Mouse (Mus musculus): ENCODE results near the gene D230025D16Rik. TPM values are rescaled to one million over a fixed set of nuclear protein-coding genes. Genes with fewer than 3 reads are reported as not detected.
"Not testable (repeated sequence)": the region's sequence is repeated elsewhere in the genome, so short reads cannot be mapped to it uniquely, and the experiment has no call there.

The D230025D16Rik gene
- total RNA-seq (2017), result 15.1 and 15.7 TPM in 2 replicates

GRCm38 (mm10) chr8:105224413-105225271, at the start of gene D230025D16Rik:
Gene D230025D16Rik (plus strand): TSS chr8:105225145.
- ATAC-seq (replicated peaks in 1 of 2; ENCODE audit: insufficient read depth in 1 of 2, low FRiP score in 2 of 2, low TSS enrichment in 1 of 2, low read depth in 1 of 2, poor library complexity in 2 of 2, severe bottlenecking in 2 of 2), result peak; percentile 94 to 96

GRCm38 (mm10) chr8:105175287-105175686, 49.7 kb upstream of the D230025D16Rik start:
- not testable (repeated sequence) for ATAC-seq (replicated peaks in 1 of 2; ENCODE audit: insufficient read depth in 1 of 2, low FRiP score in 2 of 2, low TSS enrichment in 1 of 2, low read depth in 1 of 2, poor library complexity in 2 of 2, severe bottlenecking in 2 of 2)

DNA sequence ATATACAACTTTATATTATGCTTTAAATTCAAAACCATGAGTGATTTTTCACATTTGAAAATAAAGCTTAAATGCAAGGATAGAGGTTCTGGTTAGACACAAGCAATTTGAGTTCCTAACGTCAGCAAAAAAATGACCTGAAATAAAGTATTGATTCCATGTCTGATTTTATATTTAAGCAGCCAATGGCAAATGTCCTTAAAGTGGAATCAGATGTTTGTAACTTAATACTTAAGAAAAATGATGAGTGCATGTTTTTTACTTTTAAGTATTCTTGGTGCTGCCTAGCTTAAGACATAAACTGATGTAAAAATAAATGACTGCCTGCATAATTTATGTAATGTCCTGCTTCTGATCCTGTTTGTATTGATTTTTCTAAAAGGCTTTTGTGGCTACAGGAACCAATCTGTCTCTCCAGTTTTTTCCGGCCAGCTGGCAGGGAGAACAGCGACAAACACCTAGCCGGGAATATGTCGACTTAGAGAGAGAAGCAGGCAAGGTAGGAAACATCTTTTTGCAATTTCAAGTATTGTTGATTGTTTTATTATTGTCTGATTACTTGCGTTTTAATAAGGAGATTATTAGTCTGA, 46.6 kb upstream of the D230025D16Rik start:
- ATAC-seq (replicated peaks in 1 of 2; ENCODE audit: insufficient read depth in 1 of 2, low FRiP score in 2 of 2, low TSS enrichment in 1 of 2, low read depth in 1 of 2, poor library complexity in 2 of 2, severe bottlenecking in 2 of 2), result no peak

DNA sequence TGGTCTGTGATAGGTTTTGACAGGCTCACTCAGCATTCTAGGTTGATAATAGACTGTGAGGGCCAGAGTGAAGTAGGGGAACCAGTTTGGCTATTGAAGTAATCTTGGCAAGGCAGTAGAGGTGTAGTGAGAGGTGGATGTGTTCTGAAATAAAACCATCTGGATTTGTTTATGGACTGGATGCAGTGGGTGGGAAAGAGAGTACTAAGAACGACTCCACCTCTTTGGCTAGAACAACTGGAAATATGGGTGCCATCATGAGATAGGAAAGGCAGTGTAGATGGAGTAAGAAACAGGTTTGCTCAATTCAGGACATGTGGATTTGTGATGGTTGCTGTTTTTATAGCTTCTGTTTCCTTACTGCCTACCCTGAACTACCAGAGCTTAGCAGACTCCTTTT, 42.7 kb upstream of the D230025D16Rik start:
- no peak for ATAC-seq (replicated peaks in 1 of 2; ENCODE audit: insufficient read depth in 1 of 2, low FRiP score in 2 of 2, low TSS enrichment in 1 of 2, low read depth in 1 of 2, poor library complexity in 2 of 2, severe bottlenecking in 2 of 2)

DNA sequence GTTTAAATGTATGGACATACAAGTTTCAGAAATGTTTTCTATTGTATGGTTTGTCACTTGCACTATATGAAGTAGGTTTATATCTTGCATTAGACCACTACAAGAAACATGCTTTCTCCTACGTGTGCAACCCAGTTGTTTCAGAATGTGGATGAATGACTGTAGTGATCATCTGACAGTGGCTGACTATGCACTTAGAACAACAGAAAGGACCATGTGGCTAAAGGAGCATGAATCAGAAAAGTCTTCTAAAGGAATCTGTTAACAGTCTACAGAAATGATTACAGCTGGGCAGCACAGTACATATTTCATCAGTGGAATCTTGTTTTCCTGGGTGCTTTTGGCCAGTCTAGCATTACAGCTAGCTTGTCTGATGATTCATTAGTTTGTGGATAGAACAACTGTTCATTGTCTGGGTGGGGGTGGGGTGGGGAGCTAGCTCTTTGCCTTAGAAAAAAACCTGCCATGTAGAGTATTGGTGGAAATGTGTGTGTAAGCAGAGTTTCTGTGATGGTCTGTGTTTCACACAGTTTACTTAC, 38.4 kb upstream of the D230025D16Rik start:
- no peak for ATAC-seq (replicated peaks in 1 of 2; ENCODE audit: insufficient read depth in 1 of 2, low FRiP score in 2 of 2, low TSS enrichment in 1 of 2, low read depth in 1 of 2, poor library complexity in 2 of 2, severe bottlenecking in 2 of 2)

- ATAC-seq (replicated peaks in 1 of 2; ENCODE audit: insufficient read depth in 1 of 2, low FRiP score in 2 of 2, low TSS enrichment in 1 of 2, low read depth in 1 of 2, poor library complexity in 2 of 2, severe bottlenecking in 2 of 2), result no peak
These were observed 32.8 kb upstream of the D230025D16Rik start for GRCm38 (mm10) chr8:105192182-105192581.

DNA sequence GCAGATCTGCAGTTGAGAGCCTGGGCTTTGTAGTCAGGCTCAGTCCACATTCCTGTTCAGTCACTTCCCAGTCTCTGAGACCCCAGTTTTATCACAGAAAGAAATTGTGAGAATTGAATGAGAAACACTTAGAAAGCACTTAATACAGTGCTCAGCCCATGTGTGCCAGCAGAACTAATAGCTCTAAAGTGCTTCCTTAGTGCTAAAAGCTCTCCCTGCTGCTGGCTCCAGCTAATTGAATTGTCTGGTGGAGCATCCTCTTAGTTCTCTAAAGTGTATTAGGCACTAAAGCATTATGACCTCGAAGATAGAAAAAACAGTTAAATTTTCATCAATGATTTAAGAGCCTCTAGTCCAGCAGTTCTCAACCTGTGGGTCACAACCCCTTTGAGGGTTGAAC, 19.2 kb upstream of the D230025D16Rik start:
- ATAC-seq (replicated peaks in 1 of 2; ENCODE audit: insufficient read depth in 1 of 2, low FRiP score in 2 of 2, low TSS enrichment in 1 of 2, low read depth in 1 of 2, poor library complexity in 2 of 2, severe bottlenecking in 2 of 2), result no peak

DNA sequence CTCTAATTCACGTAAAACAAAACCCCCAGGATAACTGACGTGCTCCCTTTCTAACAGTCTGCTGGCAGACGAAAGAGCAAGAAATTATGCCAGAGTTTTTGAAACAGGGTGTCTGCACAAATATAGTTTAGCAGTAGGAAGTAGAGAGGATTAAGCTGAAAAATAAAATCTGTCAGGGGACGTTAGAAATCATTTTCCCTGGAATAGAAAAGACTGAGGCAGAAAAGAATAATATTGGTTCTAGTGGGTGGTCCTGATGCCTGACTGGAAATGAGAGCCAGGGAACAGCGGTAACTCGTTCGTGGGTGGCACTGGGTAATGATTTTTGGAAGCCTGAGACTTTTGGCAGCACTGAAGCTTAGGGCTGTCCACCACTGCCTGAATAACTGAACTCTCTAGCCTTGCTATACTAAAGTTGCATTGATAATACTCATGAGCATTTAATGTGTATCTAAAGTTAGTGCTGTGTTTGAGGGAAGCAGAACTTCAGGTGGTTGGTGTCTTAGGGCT, 18.1 kb upstream of the D230025D16Rik start:
- ATAC-seq (replicated peaks in 1 of 2; ENCODE audit: insufficient read depth in 1 of 2, low FRiP score in 2 of 2, low TSS enrichment in 1 of 2, low read depth in 1 of 2, poor library complexity in 2 of 2, severe bottlenecking in 2 of 2), result no peak

DNA sequence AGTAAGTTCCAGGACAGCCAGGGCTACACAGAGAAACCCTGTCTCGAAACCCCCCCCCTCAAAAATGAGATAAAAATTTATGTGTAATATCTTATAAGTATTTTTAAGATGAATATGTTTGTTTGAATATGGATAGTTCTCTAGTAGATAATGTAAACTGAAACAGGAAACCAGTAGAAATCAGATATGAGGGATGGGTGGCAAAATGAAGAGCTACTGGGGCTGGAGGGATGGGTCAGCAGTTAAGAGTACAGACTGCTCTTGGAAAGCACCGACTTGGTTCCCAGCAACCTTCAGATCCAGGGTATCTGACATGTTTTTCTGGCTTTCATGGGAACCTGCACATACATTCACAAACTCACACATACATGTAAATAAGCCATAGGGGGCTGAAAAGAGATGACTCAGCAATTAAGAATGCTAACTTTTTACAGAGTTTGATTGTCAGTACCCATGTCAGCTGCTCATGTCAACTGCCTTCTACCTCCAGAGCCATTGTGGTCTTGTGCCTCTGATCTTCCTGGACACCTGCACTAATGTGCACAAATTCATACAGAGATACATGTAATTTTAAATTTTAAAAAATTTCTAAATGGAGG, 17.2 kb upstream of the D230025D16Rik start:
- ATAC-seq (replicated peaks in 1 of 2; ENCODE audit: insufficient read depth in 1 of 2, low FRiP score in 2 of 2, low TSS enrichment in 1 of 2, low read depth in 1 of 2, poor library complexity in 2 of 2, severe bottlenecking in 2 of 2), result no peak

- ATAC-seq (replicated peaks in 1 of 2; ENCODE audit: insufficient read depth in 1 of 2, low FRiP score in 2 of 2, low TSS enrichment in 1 of 2, low read depth in 1 of 2, poor library complexity in 2 of 2, severe bottlenecking in 2 of 2), result no peak
These were observed 15.5 kb upstream of the D230025D16Rik start for GRCm38 (mm10) chr8:105209153-105210110.

GRCm38 (mm10) chr8:105214104-105214503, 10.8 kb upstream of the D230025D16Rik start:
- no peak for ATAC-seq (replicated peaks in 1 of 2; ENCODE audit: insufficient read depth in 1 of 2, low FRiP score in 2 of 2, low TSS enrichment in 1 of 2, low read depth in 1 of 2, poor library complexity in 2 of 2, severe bottlenecking in 2 of 2)

- ATAC-seq (replicated peaks in 1 of 2; ENCODE audit: insufficient read depth in 1 of 2, low FRiP score in 2 of 2, low TSS enrichment in 1 of 2, low read depth in 1 of 2, poor library complexity in 2 of 2, severe bottlenecking in 2 of 2), result peak; percentile 65 to 69; a peak in 3 of 4 replicates
These were observed 6.9 kb upstream of the D230025D16Rik start for GRCm38 (mm10) chr8:105217926-105218522.

DNA sequence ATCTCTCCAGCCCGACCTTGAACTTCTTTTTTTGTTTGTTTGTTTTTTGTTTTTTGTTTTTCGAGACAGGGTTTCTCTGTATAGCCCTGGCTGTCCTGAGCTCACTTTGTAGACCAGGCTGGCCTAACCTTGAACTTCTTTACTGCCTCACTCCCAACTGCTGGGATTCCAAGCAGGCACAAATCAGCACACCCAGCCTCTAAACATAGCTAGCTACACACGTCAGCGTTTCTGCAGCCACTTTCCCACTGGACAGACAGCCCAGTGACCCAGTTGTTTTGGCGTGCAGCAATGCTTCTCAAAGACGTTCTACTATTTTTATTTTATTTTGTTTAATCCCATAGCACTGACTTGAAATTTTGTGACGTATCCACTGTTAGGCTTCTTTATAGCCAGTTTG, 1.1 kb upstream of the D230025D16Rik start:
- ATAC-seq (replicated peaks in 1 of 2; ENCODE audit: insufficient read depth in 1 of 2, low FRiP score in 2 of 2, low TSS enrichment in 1 of 2, low read depth in 1 of 2, poor library complexity in 2 of 2, severe bottlenecking in 2 of 2), result no peak

GRCm38 (mm10) chr8:105225272-105225593, 288 bp downstream of the D230025D16Rik start:
- 0 out of 4 replicates have a peak, but pooled peaks of 1 of the 2 experiments have one; percentile 3 for ATAC-seq (replicated peaks in 1 of 2; ENCODE audit: insufficient read depth in 1 of 2, low FRiP score in 2 of 2, low TSS enrichment in 1 of 2, low read depth in 1 of 2, poor library complexity in 2 of 2, severe bottlenecking in 2 of 2)

DNA sequence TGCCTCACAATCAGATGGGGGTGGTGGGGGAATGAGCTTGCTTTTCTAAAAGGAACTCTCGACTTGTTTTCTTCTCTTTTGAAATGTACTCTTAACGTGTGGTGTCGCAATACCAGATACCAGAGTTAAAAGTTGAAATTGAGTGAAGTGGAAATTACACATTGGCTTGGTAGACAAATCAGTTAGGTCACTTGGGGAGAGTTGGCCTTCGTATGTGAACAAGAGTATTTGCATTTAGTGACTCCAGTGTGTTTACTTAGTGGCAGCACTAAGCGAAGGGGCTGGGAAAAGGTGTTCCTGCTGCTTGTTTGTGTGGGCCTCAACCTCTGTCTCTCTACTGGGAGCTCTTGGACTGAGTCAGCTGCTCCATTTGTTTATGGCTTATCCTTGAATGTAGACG, 972 bp downstream of the D230025D16Rik start:
- ATAC-seq (replicated peaks in 1 of 2; ENCODE audit: insufficient read depth in 1 of 2, low FRiP score in 2 of 2, low TSS enrichment in 1 of 2, low read depth in 1 of 2, poor library complexity in 2 of 2, severe bottlenecking in 2 of 2), result no peak

DNA sequence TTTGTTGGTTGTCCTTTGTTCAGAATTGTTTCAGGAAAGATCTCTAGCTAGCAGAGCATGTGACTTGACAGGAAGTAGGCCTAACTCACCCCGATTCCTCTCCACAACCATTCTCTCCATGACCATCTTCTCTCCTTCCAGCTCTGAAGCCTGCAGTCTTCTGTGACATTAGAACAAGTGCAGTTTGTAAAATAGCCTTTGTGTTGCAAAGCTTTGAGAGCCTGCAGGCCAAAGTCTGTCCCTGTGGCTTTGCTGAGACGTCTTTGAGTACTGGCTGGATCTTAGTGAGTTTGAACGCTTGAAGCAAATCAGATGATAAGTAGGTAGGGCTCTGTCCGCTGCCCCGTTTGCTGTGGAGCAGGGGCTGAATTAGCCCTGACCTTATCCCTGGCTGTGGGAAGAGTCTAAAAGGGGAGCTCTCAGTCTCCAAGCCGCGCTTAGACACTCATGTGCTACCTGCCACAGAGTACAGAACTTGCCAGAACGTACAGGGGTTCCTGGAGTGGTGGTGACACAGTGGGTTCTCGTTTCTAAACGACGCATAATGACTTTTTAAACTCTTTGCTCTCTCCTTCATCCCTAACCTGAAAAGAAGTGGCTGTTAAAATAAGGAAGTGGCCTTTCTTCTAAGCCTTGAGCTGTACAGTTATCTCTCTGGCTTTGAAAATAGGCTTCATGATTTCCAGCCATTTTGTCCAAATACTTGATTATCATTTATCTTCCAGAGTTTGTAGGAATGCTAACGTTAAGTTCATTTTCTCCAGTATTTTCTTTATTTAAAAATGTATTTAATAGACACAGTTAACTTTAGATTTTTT, 6.8 kb downstream of the D230025D16Rik start:
- ATAC-seq (replicated peaks in 1 of 2; ENCODE audit: insufficient read depth in 1 of 2, low FRiP score in 2 of 2, low TSS enrichment in 1 of 2, low read depth in 1 of 2, poor library complexity in 2 of 2, severe bottlenecking in 2 of 2), result 0 out of 4 replicates have a peak, but pooled peaks of 1 of the 2 experiments have one; percentile 17
